Mouse (Mus musculus): ENCODE data around the gene Plcd1. TPM values are rescaled to one million over a fixed set of nuclear protein-coding genes. Genes with fewer than 3 reads are reported as not detected.
A peak's percentile ranks its signal among the peaks of the same experiment; 100 is the strongest.

Gene Plcd1
- 22.4 and 31.9 TPM in 2 replicates for polyA plus RNA-seq (2016; fragmentation: Nextera tagmentation; extraction: Ambion mirVana)

DNA sequence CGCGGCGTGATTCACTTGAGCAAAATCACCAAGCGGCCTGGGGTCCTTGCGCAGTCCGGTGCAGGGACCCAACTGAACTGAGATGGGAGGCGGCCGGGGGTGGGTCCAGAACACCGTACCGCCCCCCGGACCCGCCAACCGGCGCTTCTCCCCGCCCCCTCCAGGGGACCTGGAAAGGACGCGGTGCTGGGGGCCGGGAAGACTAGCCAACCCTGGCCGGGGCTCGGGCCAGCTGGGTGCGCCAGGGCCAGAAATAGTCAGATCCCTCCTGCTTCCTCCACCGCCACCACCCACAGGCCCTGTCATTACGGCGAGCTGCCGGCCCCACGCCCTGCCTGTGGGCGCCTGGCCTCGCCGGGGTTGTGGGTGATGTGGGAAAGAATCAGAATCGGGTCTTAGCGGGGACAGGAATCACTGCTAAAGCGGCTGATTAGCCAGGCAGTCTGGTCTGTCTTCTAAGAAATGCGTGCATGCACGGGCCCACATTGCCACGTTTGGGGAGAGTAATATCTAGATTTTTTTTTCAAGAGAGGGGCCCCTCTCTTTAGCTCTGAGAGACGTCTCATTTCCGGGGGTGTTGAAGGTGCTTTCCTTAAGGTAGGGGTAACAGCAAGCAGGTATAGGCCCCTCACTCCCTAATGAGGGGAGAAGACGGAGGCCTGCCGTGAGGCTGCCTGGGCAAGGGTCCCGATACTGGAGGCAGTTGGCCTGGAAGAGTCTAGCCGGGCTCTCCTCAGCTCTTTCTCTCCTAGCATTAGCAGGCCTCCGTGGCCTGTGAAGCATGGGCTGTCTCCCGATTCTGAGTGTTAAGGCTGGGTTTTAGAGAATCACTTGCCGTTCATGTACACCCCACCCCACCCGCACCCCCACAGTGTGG, at the start of gene Plcd1:
Plcd1 (minus strand) TSS at position 84 of the 877 bp plus-strand sequence.
- peaks cover 60% of the 10 kb centered on the region for H3K27me3 ChIP-seq
- no peak within 1 kb of the TSS for H3K27ac ChIP-seq (replicated peaks)
- no peaks in the 10 kb centered on the region for H3K36me3 ChIP-seq
- 9% methylated on average over 45 of the region's 45 CpGs for WGBS
- H3K4me1 ChIP-seq, result peaks cover 24% of the 10 kb centered on the region
- peak within 1 kb of the TSS; percentile 64 for H3K9ac ChIP-seq (replicated peaks)
- no peaks in the 10 kb centered on the region for H3K9me3 ChIP-seq
- ATAC-seq (ENCODE audit: low FRiP score, low read depth), result peak; percentile 75
- H3K4me3 ChIP-seq, result peak within 1 kb of the TSS; percentile 55
- H3K4me2 ChIP-seq (replicated peaks), result peak within 1 kb of the TSS; percentile 70

DNA sequence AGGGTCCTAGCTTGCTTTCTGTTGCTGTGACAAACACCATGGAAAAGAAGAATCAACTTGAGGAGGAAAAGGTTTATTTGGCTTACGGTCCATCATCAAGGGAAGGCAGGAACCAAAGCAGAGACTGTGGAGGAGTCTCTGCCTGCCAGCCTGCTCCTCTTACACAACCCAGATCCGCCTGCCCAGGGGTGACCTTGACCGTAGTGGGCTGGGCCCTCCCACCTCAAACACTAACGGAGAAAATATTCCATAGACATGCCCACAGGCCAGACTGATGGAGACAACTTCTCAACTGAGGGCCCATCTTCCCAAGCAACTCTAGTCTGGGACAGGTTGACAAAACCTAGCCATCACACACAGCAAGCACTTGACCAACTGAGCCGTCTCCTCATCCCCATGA, 48.8 kb upstream of the Plcd1 start:
- no peak for ATAC-seq (ENCODE audit: low FRiP score, low read depth)
- H3K4me3 ChIP-seq, result no peak overlapping the region
- H3K9me3 ChIP-seq, result no peaks in the 10 kb centered on the region
- no peak overlapping the region for H3K27ac ChIP-seq (replicated peaks)
- H3K4me2 ChIP-seq (replicated peaks), result no peak overlapping the region
- no peaks in the 10 kb centered on the region for H3K4me1 ChIP-seq
- H3K36me3 ChIP-seq, result no peaks in the 10 kb centered on the region
- 92% methylated on average over 5 of the region's 5 CpGs for WGBS
- no peak overlapping the region for H3K9ac ChIP-seq (replicated peaks)
- H3K27me3 ChIP-seq, result 0 out of 2 replicates have a peak, but pooled peaks cover 3% of the 10 kb centered on the region

DNA sequence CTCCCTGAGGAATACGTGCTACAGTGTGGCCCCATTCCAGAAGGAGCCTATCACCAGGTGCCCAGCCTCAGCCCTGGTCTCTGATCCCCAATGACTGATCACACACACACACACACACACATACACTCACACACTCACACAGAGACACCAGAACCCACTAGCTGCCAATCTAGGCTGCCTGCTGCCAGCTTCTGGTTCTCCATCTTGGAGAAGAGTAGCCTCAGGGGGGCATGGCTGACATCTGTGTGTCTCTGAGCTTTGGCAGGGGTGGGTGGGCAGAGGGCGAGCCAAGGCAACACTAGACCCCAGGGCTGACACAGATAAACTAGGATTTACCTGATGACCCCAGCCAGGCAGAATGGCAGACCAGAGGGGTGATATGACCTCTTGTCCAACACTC, 45.5 kb upstream of the Plcd1 start:
- H3K4me2 ChIP-seq (replicated peaks), result no peak overlapping the region
- no peak for ATAC-seq (ENCODE audit: low FRiP score, low read depth)
- no peak overlapping the region for H3K27ac ChIP-seq (replicated peaks)
- H3K36me3 ChIP-seq, result no peaks in the 10 kb centered on the region
- WGBS, result 86% methylated on average over 2 of the region's 2 CpGs
- no peak overlapping the region for H3K4me3 ChIP-seq
- no peaks in the 10 kb centered on the region for H3K9me3 ChIP-seq
- H3K27me3 ChIP-seq, result no peaks in the 10 kb centered on the region
- no peak overlapping the region for H3K9ac ChIP-seq (replicated peaks)
- H3K4me1 ChIP-seq, result no peaks in the 10 kb centered on the region

- Histone ChIP-seq H3K9ac (replicated peaks) (no peak overlapping the region), H3K4me3 (no peak overlapping the region), H3K27me3 (0 out of 2 replicates have a peak, but pooled peaks cover 3% of the 10 kb centered on the region), H3K36me3 (no peaks in the 10 kb centered on the region), H3K4me1 (no peaks in the 10 kb centered on the region), H3K4me2 (replicated peaks) (no peak overlapping the region), H3K27ac (replicated peaks) (no peak overlapping the region), H3K9me3 (no peaks in the 10 kb centered on the region)
- 64% methylated on average over 5 of the region's 5 CpGs for WGBS
- no peak for ATAC-seq (ENCODE audit: low FRiP score, low read depth)
These were observed 37.4 kb upstream of the Plcd1 start for GRCm38 (mm10) chr9:119130692-119131091.

DNA sequence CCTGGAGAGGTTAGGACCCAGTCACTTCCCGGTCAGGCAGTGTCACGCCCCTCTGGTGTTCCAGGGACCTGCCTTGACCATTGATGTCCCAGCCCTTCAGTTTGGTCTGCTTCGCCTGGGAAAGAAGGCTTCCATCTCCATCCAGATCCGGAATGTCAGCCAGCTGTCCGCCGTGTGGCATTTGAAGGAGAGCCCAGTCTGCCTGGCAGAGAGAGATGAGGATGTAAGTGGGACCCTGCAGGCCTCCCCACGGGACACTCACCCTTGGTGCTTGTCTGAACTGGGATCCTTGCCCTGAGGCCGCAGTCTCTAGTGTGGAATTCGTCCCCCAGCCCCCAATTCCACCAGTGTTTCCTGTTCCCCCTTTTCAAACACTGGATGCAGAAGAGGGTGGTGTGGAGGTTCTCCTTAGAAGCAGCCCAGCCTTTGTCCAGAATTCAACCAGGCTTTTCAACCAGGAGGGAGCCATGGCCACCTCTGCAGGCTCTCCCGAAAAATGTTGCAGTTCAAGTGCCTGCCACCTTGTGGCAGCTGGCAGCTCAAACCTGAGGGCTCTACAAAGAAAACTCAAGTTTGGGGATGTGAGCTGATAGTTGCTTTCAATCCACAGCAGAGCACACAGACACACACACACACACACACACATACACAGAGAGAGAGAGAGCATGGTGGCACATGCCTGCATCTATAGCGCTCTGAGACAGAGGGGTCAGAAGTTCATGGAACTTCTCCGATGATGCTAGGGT, 35.3 kb upstream of the Plcd1 start:
- 82% methylated on average over 12 of the region's 12 CpGs for WGBS
- Histone ChIP-seq H3K27ac (replicated peaks) (no peak overlapping the region), H3K4me3 (no peak overlapping the region), H3K27me3 (0 out of 2 replicates have a peak, but pooled peaks cover 3% of the 10 kb centered on the region), H3K9ac (replicated peaks) (no peak overlapping the region), H3K9me3 (no peaks in the 10 kb centered on the region), H3K4me2 (replicated peaks) (no peak overlapping the region), H3K36me3 (no peaks in the 10 kb centered on the region), H3K4me1 (no peaks in the 10 kb centered on the region)
- no peak for ATAC-seq (ENCODE audit: low FRiP score, low read depth)

DNA sequence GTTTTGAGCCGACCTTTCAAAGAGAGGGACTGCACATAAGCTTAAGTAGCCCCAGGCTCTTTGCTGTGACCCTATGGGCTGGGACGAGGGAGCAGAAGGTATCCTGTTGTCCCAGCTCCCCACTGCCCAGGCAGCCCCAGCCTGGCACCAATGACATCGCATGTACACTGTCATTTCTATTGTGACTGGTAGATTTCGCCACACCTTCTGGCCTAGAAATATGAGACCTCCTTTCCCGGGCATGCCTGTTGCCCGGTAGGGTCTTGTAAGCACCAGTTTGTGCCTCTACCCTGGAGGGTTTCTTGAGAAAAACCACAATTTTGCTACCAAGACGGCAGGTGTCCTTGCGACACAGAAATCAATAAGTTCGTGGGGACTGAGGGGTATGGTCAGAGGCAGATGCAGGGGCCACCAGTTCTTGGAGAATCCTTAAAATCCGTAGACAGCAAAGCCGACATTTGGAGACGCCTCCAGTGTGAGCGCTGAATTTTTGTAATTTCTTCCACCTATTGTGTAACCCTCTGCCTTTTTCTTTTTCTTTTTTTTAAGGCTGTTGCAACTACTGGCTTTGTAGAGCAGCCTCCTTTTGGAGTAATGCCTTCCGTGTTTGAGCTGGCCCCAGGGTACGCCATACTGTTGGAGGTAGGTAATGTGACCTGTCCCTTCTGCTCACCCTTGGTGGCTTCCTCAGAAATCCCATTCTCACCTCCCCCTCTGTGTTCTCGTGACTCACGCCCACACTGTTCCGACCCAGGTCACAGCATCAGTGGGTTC, 29.5 kb upstream of the Plcd1 start:
- no peak overlapping the region for H3K27ac ChIP-seq (replicated peaks)
- H3K4me1 ChIP-seq, result no peaks in the 10 kb centered on the region
- no peaks in the 10 kb centered on the region for H3K36me3 ChIP-seq
- H3K27me3 ChIP-seq, result no peaks in the 10 kb centered on the region
- H3K4me2 ChIP-seq (replicated peaks), result no peak overlapping the region
- WGBS, result 87% methylated on average over 18 of the region's 18 CpGs
- no peak overlapping the region for H3K4me3 ChIP-seq
- no peak for ATAC-seq (ENCODE audit: low FRiP score, low read depth)
- no peaks in the 10 kb centered on the region for H3K9me3 ChIP-seq
- H3K9ac ChIP-seq (replicated peaks), result no peak overlapping the region

GRCm38 (mm10) chr9:119120168-119120560, 26.9 kb upstream of the Plcd1 start:
- no peaks in the 10 kb centered on the region for H3K27me3 ChIP-seq
- H3K27ac ChIP-seq (replicated peaks), result no peak overlapping the region
- WGBS, result 85% methylated on average over 3 of the region's 3 CpGs
- no peaks in the 10 kb centered on the region for H3K4me1 ChIP-seq
- no peak overlapping the region for H3K4me3 ChIP-seq
- H3K4me2 ChIP-seq (replicated peaks), result no peak overlapping the region
- no peaks in the 10 kb centered on the region for H3K36me3 ChIP-seq
- no peak overlapping the region for H3K9ac ChIP-seq (replicated peaks)
- no peak for ATAC-seq (ENCODE audit: low FRiP score, low read depth)
- no peaks in the 10 kb centered on the region for H3K9me3 ChIP-seq

DNA sequence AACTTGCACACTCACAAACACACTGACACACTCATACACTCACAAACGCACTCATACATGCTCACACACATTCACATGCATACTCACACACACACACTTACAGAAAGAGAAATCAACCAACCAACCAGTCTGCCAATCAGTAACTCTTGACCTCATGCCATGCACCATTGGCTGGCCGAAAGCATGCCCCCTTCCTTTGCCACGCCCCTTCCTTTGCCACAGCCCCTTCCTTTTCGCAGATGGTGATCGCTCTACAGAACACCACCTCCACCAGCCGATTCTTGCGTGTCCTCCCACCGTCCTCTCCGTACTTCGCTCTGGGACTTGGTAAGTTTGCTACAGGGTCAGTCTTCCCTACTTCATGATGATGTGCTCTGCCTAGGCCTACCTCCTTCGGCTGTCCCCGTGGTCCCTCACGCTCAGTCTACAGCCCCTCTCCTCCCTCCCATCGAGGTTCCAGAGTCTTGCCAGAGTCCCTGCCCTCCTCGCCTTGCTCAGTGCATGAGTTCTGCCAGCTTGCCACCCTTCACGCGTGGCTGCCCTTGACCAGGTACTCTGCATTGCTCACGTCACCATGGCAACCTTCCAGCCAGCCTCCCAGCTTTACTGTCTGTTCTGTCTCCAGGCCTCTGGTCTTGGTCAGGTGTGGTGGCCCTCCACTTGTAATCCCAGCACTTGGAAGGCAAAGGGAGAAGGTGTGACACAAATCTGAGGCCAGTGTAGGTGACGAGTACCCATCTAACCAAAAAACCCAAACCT, 26.3 kb upstream of the Plcd1 start:
- Histone ChIP-seq H3K4me2 (replicated peaks) (no peak overlapping the region), H3K4me3 (no peak overlapping the region), H3K27me3 (no peaks in the 10 kb centered on the region), H3K36me3 (no peaks in the 10 kb centered on the region), H3K9me3 (no peaks in the 10 kb centered on the region), H3K4me1 (no peaks in the 10 kb centered on the region), H3K9ac (replicated peaks) (no peak overlapping the region), H3K27ac (replicated peaks) (no peak overlapping the region)
- 87% methylated on average over 19 of the region's 19 CpGs for WGBS
- ATAC-seq (ENCODE audit: low FRiP score, low read depth), result no peak

- WGBS, result 88% methylated on average over 17 of the region's 17 CpGs
- H3K36me3 ChIP-seq, result no peaks in the 10 kb centered on the region
- no peak for ATAC-seq (ENCODE audit: low FRiP score, low read depth)
These were observed 21.6 kb upstream of the Plcd1 start for GRCm38 (mm10) chr9:119114911-119115310.

DNA sequence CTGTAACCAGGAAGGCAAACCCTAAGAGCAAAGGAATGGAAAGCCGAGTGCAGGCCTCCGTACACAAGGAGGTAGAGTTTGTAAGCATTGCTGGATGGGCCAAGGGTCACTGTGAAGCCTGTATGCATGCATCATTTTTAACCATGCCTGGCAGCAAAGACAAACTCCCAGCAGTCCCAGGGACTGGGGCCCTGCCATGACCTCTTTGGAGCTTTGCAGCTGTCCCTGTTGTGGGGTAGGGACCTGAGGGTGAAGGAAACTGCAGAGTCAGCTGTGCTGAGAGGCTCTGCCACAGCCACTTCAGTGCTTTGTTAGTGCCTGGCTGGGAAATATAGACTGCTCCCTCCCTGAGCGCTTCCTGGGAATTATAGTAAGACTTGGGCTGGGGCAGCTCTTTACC, 17.3 kb upstream of the Plcd1 start:
- no peak overlapping the region for H3K9ac ChIP-seq (replicated peaks)
- H3K4me1 ChIP-seq, result no peaks in the 10 kb centered on the region
- H3K27me3 ChIP-seq, result no peaks in the 10 kb centered on the region
- no peak for ATAC-seq (ENCODE audit: low FRiP score, low read depth)
- no peak overlapping the region for H3K27ac ChIP-seq (replicated peaks)
- H3K4me2 ChIP-seq (replicated peaks), result no peak overlapping the region
- H3K9me3 ChIP-seq, result no peaks in the 10 kb centered on the region
- no peak overlapping the region for H3K4me3 ChIP-seq
- H3K36me3 ChIP-seq, result no peaks in the 10 kb centered on the region
- 52% methylated on average over 3 of the region's 3 CpGs for WGBS

More at GRCm38 (mm10) chr9:119114911-119115310, 21.6 kb upstream of the Plcd1 start:
- H3K9me3 ChIP-seq, result no peaks in the 10 kb centered on the region
- H3K4me2 ChIP-seq (replicated peaks), result no peak overlapping the region
- no peak overlapping the region for H3K9ac ChIP-seq (replicated peaks)
- no peak overlapping the region for H3K4me3 ChIP-seq
- H3K27me3 ChIP-seq, result no peaks in the 10 kb centered on the region
- no peak overlapping the region for H3K27ac ChIP-seq (replicated peaks)
- no peaks in the 10 kb centered on the region for H3K4me1 ChIP-seq

- 52% methylated on average over 12 of the region's 12 CpGs for WGBS
- Histone ChIP-seq H3K27ac (replicated peaks) (no peak overlapping the region), H3K4me3 (no peak overlapping the region), H3K9me3 (no peaks in the 10 kb centered on the region), H3K4me2 (replicated peaks) (no peak overlapping the region), H3K27me3 (no peaks in the 10 kb centered on the region), H3K4me1 (no peaks in the 10 kb centered on the region), H3K9ac (replicated peaks) (no peak overlapping the region), H3K36me3 (no peaks in the 10 kb centered on the region)
- ATAC-seq (ENCODE audit: low FRiP score, low read depth), result no peak
These were observed 16.5 kb upstream of the Plcd1 start for GRCm38 (mm10) chr9:119109685-119110353.
